Mouse (Mus musculus): ENCODE data around the gene Tmem30a. TPM values are rescaled to one million over a fixed set of nuclear protein-coding genes. Genes with fewer than 3 reads are reported as not detected.

The Tmem30a gene
- polyA plus RNA-seq, 1 experiment, result 132 TPM

Other genes starting within 250 kb of the Tmem30a start
- 15.0 and 16.1 TPM in 2 replicates for gene Col12a1, start 74.7 kb downstream of the Tmem30a start, polyA plus RNA-seq (2012; rRNA removed)
- 574 and 682 TPM in 2 replicates for gene Cox7a2, start 33.6 kb downstream of the Tmem30a start, polyA plus RNA-seq (2012; rRNA removed)
- 6.6 and 10.0 TPM in 2 replicates for gene Filip1, start 219.3 kb upstream of the Tmem30a start, polyA plus RNA-seq (2012; rRNA removed)

All from frontal cortex, adult 2 months (tissue).